Comparison of ENCODE assay signal across 10 mouse cellular contexts in the genomic region with DNA sequence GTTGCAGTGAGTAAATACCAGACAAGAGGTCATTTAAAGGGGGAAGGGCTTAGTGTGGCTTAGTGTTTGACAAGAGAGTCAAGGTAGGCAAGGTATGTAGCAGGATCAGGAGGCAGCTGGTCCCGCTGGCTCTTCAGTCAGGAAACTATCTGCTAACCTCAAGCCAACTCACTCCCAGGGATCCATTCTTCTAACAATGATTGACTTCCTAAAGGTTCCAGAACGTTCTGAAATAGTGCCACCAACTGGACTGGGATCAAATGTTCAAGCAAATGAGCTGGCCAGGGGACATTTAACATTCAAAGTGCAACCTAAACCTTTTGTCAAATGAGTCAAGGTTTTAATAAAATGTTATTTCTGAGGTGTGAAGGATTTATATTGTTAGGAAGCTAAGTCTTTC. TPM values are rescaled to one million over a fixed set of nuclear protein-coding genes. Genes with fewer than 3 reads are reported as not detected.
A peak's percentile ranks its signal among the peaks of the same experiment; 100 is the strongest.
DNase-seq lines count a peak whose midpoint lies in the region; ATAC-seq and TF ChIP-seq lines count a peak whose summit lies in the region.
"Had no signal": no experiment of that assay in that cellular context is flagged by ENCODE, and none has a peak within 500 bp of the region (broad histone marks: within the 10 kb centered on the region; RNA-seq: fewer than 3 reads in every experiment).

No protein-coding gene starts in this region.

- no peak overlapping the region for H3K4me3 ChIP-seq in left cerebral cortex, adult 2 months
- no peak overlapping the region for H3K4me3 ChIP-seq in heart, embryonic 11.5 days (ENCODE audit: low read depth, low read length)
- H3K4me3 ChIP-seq: embryonic facial prominence, embryonic 13.5 days had no signal

- no peak overlapping the region for H3K9ac ChIP-seq in heart, embryonic 11.5 days (ENCODE audit: low read depth, low read length)
- H3K9ac ChIP-seq: embryonic facial prominence, embryonic 13.5 days had no signal

- peak overlapping the region; percentile 48 for H3K27ac ChIP-seq in left cerebral cortex, adult 2 months
- H3K27ac ChIP-seq in heart, embryonic 11.5 days (ENCODE audit: low read depth, low read length), result peak overlapping the region; percentile 47
- H3K27ac ChIP-seq: embryonic facial prominence, embryonic 13.5 days had no signal

- no peaks in the 10 kb centered on the region for H3K27me3 ChIP-seq in heart, embryonic 11.5 days (ENCODE audit: control insufficient read depth, insufficient read depth, low read length)
- H3K27me3 ChIP-seq: embryonic facial prominence, embryonic 13.5 days had no signal

- no peak overlapping the region for H3K4me2 ChIP-seq in heart, embryonic 11.5 days
- H3K4me2 ChIP-seq: embryonic facial prominence, embryonic 13.5 days had no signal

- DNase-seq in left cerebral cortex, adult 2 months (ENCODE audit: extremely low spot score in 1 of 2, low spot score in 2 of 2), result no peak
- DNase-seq in left cerebral cortex, adult 11 months (ENCODE audit: low spot score), result no peak
- DNase-seq in kidney, adult 8-10 months, result peak; percentile 66 to 78
- peak; percentile 52 for DNase-seq in lung, postnatal 25 days (ENCODE audit: low spot score)
- no peak for DNase-seq in urinary bladder, postnatal 4 days (ENCODE audit: low spot score in 2 of 2)
- no peak for DNase-seq in left cerebral cortex, postnatal 14 days (ENCODE audit: low spot score in 2 of 2)
- DNase-seq: cerebellum, adult 18-20 months had no signal

- TF ChIP-seq CTCF in left cerebral cortex, adult 2 months (IDR thresholded peaks at IDR 0.05), result peak; percentile 17

- H3K36me3 ChIP-seq in heart, embryonic 11.5 days (ENCODE audit: control insufficient read depth, insufficient read depth, low read length), result no peaks in the 10 kb centered on the region
- H3K36me3 ChIP-seq: embryonic facial prominence, embryonic 13.5 days had no signal

- no peak for ATAC-seq in heart, embryonic 11.5 days (replicated peaks; ENCODE audit: insufficient number of reproducible peaks, low FRiP score, low TSS enrichment)
- ATAC-seq: activated CD4-positive, CD25-positive, alpha-beta regulatory T cell, adult 4 months had no signal

- 42% methylated on average over 2 of the region's 2 CpGs for WGBS in heart, embryonic 11.5 days (ENCODE audit: insufficient replicate concordance)

- H3K4me1 ChIP-seq in heart, embryonic 11.5 days (ENCODE audit: control insufficient read depth, insufficient read depth, low read length), result no peaks in the 10 kb centered on the region
- H3K4me1 ChIP-seq: embryonic facial prominence, embryonic 13.5 days had no signal

- intact Hi-C loops in left cerebral cortex, adult 2 months (cut with DNase I), result no loop called here
- intact Hi-C loops in left cerebral cortex, postnatal 14 days (cut with DNase I), result loop anchor here (5.0 kb wide), 1 partner anchor 137 kb away; no protein-coding TSS in a partner anchor

- no peaks in the 10 kb centered on the region for H3K9me3 ChIP-seq in heart, embryonic 11.5 days (replicated peaks; ENCODE audit: control insufficient read depth, low read length)
- H3K9me3 ChIP-seq: embryonic facial prominence, embryonic 13.5 days had no signal

RNA-seq across cellular contexts. Expression of gene Pak1ip1, which starts 21.5 kb away (rescaled TPM):
- 10 to 100 TPM; 39.4 to 43.7 TPM for total RNA-seq in left cerebral cortex, adult 2 months (2021)
- polyA plus RNA-seq in heart, embryonic 11.5 days (2014; fragmentation: Nextera tagmentation; extraction: Ambion mirVana), result 62.8 and 70.1 TPM in 2 replicates
- total RNA-seq in left cerebral cortex, postnatal 14 days (2021), result 10 to 100 TPM; 35.8 to 36.9 TPM

RNA-seq across cellular contexts. Expression of gene Tmem14c, which starts 36.8 kb away (rescaled TPM):
- 10 to 100 TPM; 54.7 to 54.9 TPM for total RNA-seq in left cerebral cortex, adult 2 months (2021)
- 302 and 305 TPM in 2 replicates for polyA plus RNA-seq in heart, embryonic 11.5 days (2014; fragmentation: Nextera tagmentation; extraction: Ambion mirVana)
- total RNA-seq in left cerebral cortex, postnatal 14 days (2021), result 10 to 100 TPM; 70.8 to 71.4 TPM

Comparison
In these comparisons a context has a peak if more than half of its experiments do, and no peak if none do; other contexts are left out.
1. DNase-seq: peak in kidney, adult 8-10 months (2 of 2) and lung, postnatal 25 days (single experiment); none in left cerebral cortex, adult 2 months (0 of 2), left cerebral cortex, adult 11 months (single experiment), urinary bladder, postnatal 4 days (0 of 2) and left cerebral cortex, postnatal 14 days (0 of 2).